Mouse (Mus musculus): ENCODE results near the gene Nlgn2. TPM values are rescaled to one million over a fixed set of nuclear protein-coding genes. Genes with fewer than 3 reads are reported as not detected.

Gene Nlgn2
- polyA plus RNA-seq, 1 experiment, result 19.6 TPM

GRCm38 (mm10) chr11:69777504-69778257, 59.9 kb downstream of the Nlgn2 start:
- H3K9ac ChIP-seq (ENCODE audit: low read depth, poor library complexity, severe bottlenecking), result no peak overlapping the region
- H3K36me3 ChIP-seq (ENCODE audit: control insufficient read depth, insufficient read depth, low read length, poor library complexity, severe bottlenecking), result no peaks in the 10 kb centered on the region
- no peak overlapping the region for H3K27ac ChIP-seq (ENCODE audit: insufficient read depth, low read length)
- no peaks in the 10 kb centered on the region for H3K9me3 ChIP-seq (replicated peaks; ENCODE audit: control insufficient read depth, insufficient read depth, low read length, poor library complexity, severe bottlenecking)
- H3K4me1 ChIP-seq (ENCODE audit: control insufficient read depth, insufficient read depth, low read length), result peaks cover 6% of the 10 kb centered on the region
- no peak overlapping the region for H3K4me3 ChIP-seq (ENCODE audit: low read depth, low read length)
- H3K27me3 ChIP-seq (ENCODE audit: control insufficient read depth, insufficient read depth, low read length, poor library complexity, severe bottlenecking), result no peaks in the 10 kb centered on the region
- TF ChIP-seq POLR2A (IDR thresholded peaks at IDR 0.05; ENCODE audit: insufficient read depth, low read length) (no peak), EP300 (IDR thresholded peaks at IDR 0.05; ENCODE audit: insufficient read depth, low read depth, low read length) (no peak), CTCF (IDR thresholded peaks at IDR 0.05; ENCODE audit: low read depth, low read length) (no peak)

- no peak overlapping the region for H3K4me3 ChIP-seq (ENCODE audit: low read depth, low read length)
- H3K9me3 ChIP-seq (replicated peaks; ENCODE audit: control insufficient read depth, insufficient read depth, low read length, poor library complexity, severe bottlenecking), result no peaks in the 10 kb centered on the region
- no peak overlapping the region for H3K27ac ChIP-seq (ENCODE audit: insufficient read depth, low read length)
- no peak for TF ChIP-seq CTCF (IDR thresholded peaks at IDR 0.05; ENCODE audit: low read depth, low read length)
- TF ChIP-seq POLR2A (IDR thresholded peaks at IDR 0.05; ENCODE audit: insufficient read depth, low read length), result no peak
- no peak for TF ChIP-seq EP300 (IDR thresholded peaks at IDR 0.05; ENCODE audit: insufficient read depth, low read depth, low read length)
- no peaks in the 10 kb centered on the region for H3K36me3 ChIP-seq (ENCODE audit: control insufficient read depth, insufficient read depth, low read length, poor library complexity, severe bottlenecking)
- H3K4me1 ChIP-seq (ENCODE audit: control insufficient read depth, insufficient read depth, low read length), result peaks cover 6% of the 10 kb centered on the region
- H3K9ac ChIP-seq (ENCODE audit: low read depth, poor library complexity, severe bottlenecking), result peak overlapping the region; percentile 19
- no peaks in the 10 kb centered on the region for H3K27me3 ChIP-seq (ENCODE audit: control insufficient read depth, insufficient read depth, low read length, poor library complexity, severe bottlenecking)
These were observed 61.1 kb downstream of the Nlgn2 start for GRCm38 (mm10) chr11:69776488-69776887.

GRCm38 (mm10) chr11:69775716-69776115, 61.9 kb downstream of the Nlgn2 start:
- TF ChIP-seq POLR2A (IDR thresholded peaks at IDR 0.05; ENCODE audit: insufficient read depth, low read length), result no peak
- TF ChIP-seq EP300 (IDR thresholded peaks at IDR 0.05; ENCODE audit: insufficient read depth, low read depth, low read length), result no peak
- no peak for TF ChIP-seq CTCF (IDR thresholded peaks at IDR 0.05; ENCODE audit: low read depth, low read length)
- Histone ChIP-seq H3K9me3 (replicated peaks; ENCODE audit: control insufficient read depth, insufficient read depth, low read length, poor library complexity, severe bottlenecking) (no peaks in the 10 kb centered on the region), H3K4me3 (ENCODE audit: low read depth, low read length) (peak overlapping the region; percentile 21; the same call in 1 of the 2 replicates), H3K36me3 (ENCODE audit: control insufficient read depth, insufficient read depth, low read length, poor library complexity, severe bottlenecking) (no peaks in the 10 kb centered on the region), H3K4me1 (ENCODE audit: control insufficient read depth, insufficient read depth, low read length) (peaks cover 6% of the 10 kb centered on the region), H3K27ac (ENCODE audit: insufficient read depth, low read length) (no peak overlapping the region), H3K27me3 (ENCODE audit: control insufficient read depth, insufficient read depth, low read length, poor library complexity, severe bottlenecking) (no peaks in the 10 kb centered on the region), H3K9ac (ENCODE audit: low read depth, poor library complexity, severe bottlenecking) (peak overlapping the region; percentile 19)

GRCm38 (mm10) chr11:69774961-69775360, 62.6 kb downstream of the Nlgn2 start:
- H3K27ac ChIP-seq (ENCODE audit: insufficient read depth, low read length), result no peak overlapping the region
- H3K9ac ChIP-seq (ENCODE audit: low read depth, poor library complexity, severe bottlenecking), result no peak overlapping the region
- no peaks in the 10 kb centered on the region for H3K27me3 ChIP-seq (ENCODE audit: control insufficient read depth, insufficient read depth, low read length, poor library complexity, severe bottlenecking)
- no peak for TF ChIP-seq EP300 (IDR thresholded peaks at IDR 0.05; ENCODE audit: insufficient read depth, low read depth, low read length)
- TF ChIP-seq POLR2A (IDR thresholded peaks at IDR 0.05; ENCODE audit: insufficient read depth, low read length), result no peak
- H3K4me3 ChIP-seq (ENCODE audit: low read depth, low read length), result no peak overlapping the region
- no peaks in the 10 kb centered on the region for H3K9me3 ChIP-seq (replicated peaks; ENCODE audit: control insufficient read depth, insufficient read depth, low read length, poor library complexity, severe bottlenecking)
- no peaks in the 10 kb centered on the region for H3K36me3 ChIP-seq (ENCODE audit: control insufficient read depth, insufficient read depth, low read length, poor library complexity, severe bottlenecking)
- peaks cover 6% of the 10 kb centered on the region for H3K4me1 ChIP-seq (ENCODE audit: control insufficient read depth, insufficient read depth, low read length)

Other genes starting within 250 kb of the Nlgn2 start
- gene Atp1b2, start 231.8 kb downstream of the Nlgn2 start, polyA plus RNA-seq (2011; ENCODE audit: insufficient read depth, insufficient read length, low read depth, missing spikeins), result 20.4 and 24.0 TPM in 2 replicates
- not detected in 2 replicates for gene Shbg, start 219.9 kb downstream of the Nlgn2 start, polyA plus RNA-seq (2011; ENCODE audit: insufficient read depth, insufficient read length, low read depth, missing spikeins)
- 9.1 and 9.6 TPM in 2 replicates for gene Sat2, start 215.8 kb downstream of the Nlgn2 start, polyA plus RNA-seq (2011; ENCODE audit: insufficient read depth, insufficient read length, low read depth, missing spikeins)
- gene Fxr2, start 204.8 kb downstream of the Nlgn2 start, polyA plus RNA-seq (2011; ENCODE audit: insufficient read depth, insufficient read length, low read depth, missing spikeins), result 170 and 173 TPM in 2 replicates
- gene Sox15, start 182.5 kb downstream of the Nlgn2 start, polyA plus RNA-seq (2011; ENCODE audit: insufficient read depth, insufficient read length, low read depth, missing spikeins), result 45.2 and 48.1 TPM in 2 replicates
- 65.7 and 71.0 TPM in 2 replicates for gene Mpdu1, start 175.1 kb downstream of the Nlgn2 start, polyA plus RNA-seq (2011; ENCODE audit: insufficient read depth, insufficient read length, low read depth, missing spikeins)
- gene Cd68, start 171.6 kb downstream of the Nlgn2 start, polyA plus RNA-seq (2011; ENCODE audit: insufficient read depth, insufficient read length, low read depth, missing spikeins), result 32.9 and 36.2 TPM in 2 replicates
- 1,464 and 1,502 TPM in 2 replicates for gene Eif4a1, start 165.4 kb downstream of the Nlgn2 start, polyA plus RNA-seq (2011; ENCODE audit: insufficient read depth, insufficient read length, low read depth, missing spikeins)
- gene Senp3, start 155.7 kb downstream of the Nlgn2 start, polyA plus RNA-seq (2011; ENCODE audit: insufficient read depth, insufficient read length, low read depth, missing spikeins), result 198 and 221 TPM in 2 replicates
- gene Tnfsf13, start 152.0 kb downstream of the Nlgn2 start, polyA plus RNA-seq (2011; ENCODE audit: insufficient read depth, insufficient read length, low read depth, missing spikeins), result 1.3 and 2.9 TPM in 2 replicates
- gene Tnfsf12, start 141.9 kb downstream of the Nlgn2 start, polyA plus RNA-seq (2011; ENCODE audit: insufficient read depth, insufficient read length, low read depth, missing spikeins), result 3.4 and 4.1 TPM in 2 replicates
- 1.9 and 3.6 TPM in 2 replicates for gene Tnfsfm13, start 141.7 kb downstream of the Nlgn2 start, polyA plus RNA-seq (2011; ENCODE audit: insufficient read depth, insufficient read length, low read depth, missing spikeins)
- gene Polr2a, start 79.1 kb downstream of the Nlgn2 start, polyA plus RNA-seq (2011; ENCODE audit: insufficient read depth, insufficient read length, low read depth, missing spikeins), result 102 and 103 TPM in 2 replicates
- not detected in 2 replicates for gene Slc35g3, start 75.8 kb downstream of the Nlgn2 start, polyA plus RNA-seq (2011; ENCODE audit: insufficient read depth, insufficient read length, low read depth, missing spikeins)
- 3.6 and 4.8 TPM in 2 replicates for gene Zbtb4, start 71.9 kb downstream of the Nlgn2 start, polyA plus RNA-seq (2011; ENCODE audit: insufficient read depth, insufficient read length, low read depth, missing spikeins)
- 10.1 and 12.1 TPM in 2 replicates for gene Chrnb1, start 41.8 kb downstream of the Nlgn2 start, polyA plus RNA-seq (2011; ENCODE audit: insufficient read depth, insufficient read length, low read depth, missing spikeins)
- gene Fgf11, start 35.9 kb downstream of the Nlgn2 start, polyA plus RNA-seq (2011; ENCODE audit: insufficient read depth, insufficient read length, low read depth, missing spikeins), result 1.8 and 2.5 TPM in 2 replicates
- gene Tmem102, start 32.2 kb downstream of the Nlgn2 start, polyA plus RNA-seq (2011; ENCODE audit: insufficient read depth, insufficient read length, low read depth, missing spikeins), result 10.1 and 11.6 TPM in 2 replicates
- gene Gm39566, start 22.5 kb downstream of the Nlgn2 start, polyA plus RNA-seq (2011; ENCODE audit: insufficient read depth, insufficient read length, low read depth, missing spikeins), result not detected in 2 replicates
- gene Spem2, start 19.3 kb downstream of the Nlgn2 start, polyA plus RNA-seq (2011; ENCODE audit: insufficient read depth, insufficient read length, low read depth, missing spikeins), result not detected in 2 replicates
- not detected in 2 replicates for gene Spem1, start 15.6 kb downstream of the Nlgn2 start, polyA plus RNA-seq (2011; ENCODE audit: insufficient read depth, insufficient read length, low read depth, missing spikeins)
- 97.1 and 103 TPM in 2 replicates for gene Tmem256, start 730 bp upstream of the Nlgn2 start, polyA plus RNA-seq (2011; ENCODE audit: insufficient read depth, insufficient read length, low read depth, missing spikeins)
- gene Plscr3, start 8.6 kb upstream of the Nlgn2 start, polyA plus RNA-seq (2011; ENCODE audit: insufficient read depth, insufficient read length, low read depth, missing spikeins), result 27.2 and 31.2 TPM in 2 replicates
- gene Tnk1, start 20.9 kb upstream of the Nlgn2 start, polyA plus RNA-seq (2011; ENCODE audit: insufficient read depth, insufficient read length, low read depth, missing spikeins), result 15.6 and 19.6 TPM in 2 replicates
- gene Tmem95, start 40.2 kb upstream of the Nlgn2 start, polyA plus RNA-seq (2011; ENCODE audit: insufficient read depth, insufficient read length, low read depth, missing spikeins), result not detected in 2 replicates
- 5.2 and 6.3 TPM in 2 replicates for gene Kctd11, start 43.6 kb upstream of the Nlgn2 start, polyA plus RNA-seq (2011; ENCODE audit: insufficient read depth, insufficient read length, low read depth, missing spikeins)
- gene Acap1, start 57.8 kb upstream of the Nlgn2 start, polyA plus RNA-seq (2011; ENCODE audit: insufficient read depth, insufficient read length, low read depth, missing spikeins), result 1.5 and 2.3 TPM in 2 replicates
- gene 2810408A11Rik, start 63.2 kb upstream of the Nlgn2 start, polyA plus RNA-seq (2011; ENCODE audit: insufficient read depth, insufficient read length, low read depth, missing spikeins), result 11.6 and 13.1 TPM in 2 replicates
- gene Neurl4, start 63.3 kb upstream of the Nlgn2 start, polyA plus RNA-seq (2011; ENCODE audit: insufficient read depth, insufficient read length, low read depth, missing spikeins), result 27.9 and 32.4 TPM in 2 replicates
- 23.9 and 24.4 TPM in 2 replicates for gene Gps2, start 76.1 kb upstream of the Nlgn2 start, polyA plus RNA-seq (2011; ENCODE audit: insufficient read depth, insufficient read length, low read depth, missing spikeins)
- gene Eif5a, start 84.2 kb upstream of the Nlgn2 start, polyA plus RNA-seq (2011; ENCODE audit: insufficient read depth, insufficient read length, low read depth, missing spikeins), result 1,015 and 1,063 TPM in 2 replicates
- gene Ybx2, start 98.0 kb upstream of the Nlgn2 start, polyA plus RNA-seq (2011; ENCODE audit: insufficient read depth, insufficient read length, low read depth, missing spikeins), result 55.2 and 57.2 TPM in 2 replicates
- 2.7 and 3.2 TPM in 2 replicates for gene Slc2a4, start 110.4 kb upstream of the Nlgn2 start, polyA plus RNA-seq (2011; ENCODE audit: insufficient read depth, insufficient read length, low read depth, missing spikeins)
- gene Cldn7, start 127.0 kb upstream of the Nlgn2 start, polyA plus RNA-seq (2011; ENCODE audit: insufficient read depth, insufficient read length, low read depth, missing spikeins), result 106 and 144 TPM in 2 replicates
- gene Ctdnep1, start 143.4 kb upstream of the Nlgn2 start, polyA plus RNA-seq (2011; ENCODE audit: insufficient read depth, insufficient read length, low read depth, missing spikeins), result 61.9 and 63.4 TPM in 2 replicates
- 77.6 and 80.1 TPM in 2 replicates for gene Elp5, start 144.7 kb upstream of the Nlgn2 start, polyA plus RNA-seq (2011; ENCODE audit: insufficient read depth, insufficient read length, low read depth, missing spikeins)
- gene Gabarap, start 153.4 kb upstream of the Nlgn2 start, polyA plus RNA-seq (2011; ENCODE audit: insufficient read depth, insufficient read length, low read depth, missing spikeins), result 141 and 144 TPM in 2 replicates
- 75.6 and 83.0 TPM in 2 replicates for gene Phf23, start 158.0 kb upstream of the Nlgn2 start, polyA plus RNA-seq (2011; ENCODE audit: insufficient read depth, insufficient read length, low read depth, missing spikeins)
- gene Dvl2, start 162.8 kb upstream of the Nlgn2 start, polyA plus RNA-seq (2011; ENCODE audit: insufficient read depth, insufficient read length, low read depth, missing spikeins), result 60.1 and 63.3 TPM in 2 replicates
- 17.1 and 19.8 TPM in 2 replicates for gene Acadvl, start 177.6 kb upstream of the Nlgn2 start, polyA plus RNA-seq (2011; ENCODE audit: insufficient read depth, insufficient read length, low read depth, missing spikeins)
- gene Dlg4, start 179.2 kb upstream of the Nlgn2 start, polyA plus RNA-seq (2011; ENCODE audit: insufficient read depth, insufficient read length, low read depth, missing spikeins), result 17.1 and 25.7 TPM in 2 replicates
- gene Asgr1, start 216.3 kb upstream of the Nlgn2 start, polyA plus RNA-seq (2011; ENCODE audit: insufficient read depth, insufficient read length, low read depth, missing spikeins), result not detected in 2 replicates

All from ES-Bruce4 (cell line).